ENCODE assay signal across 25 mouse cellular contexts in genomic region chr11:12445222-12445621, GRCm38 (mm10). TPM values are rescaled to one million over a fixed set of nuclear protein-coding genes. Genes with fewer than 3 reads are reported as not detected.
"Had no signal": no experiment of that assay in that cellular context is flagged by ENCODE, and none has a peak within 500 bp of the region (broad histone marks: within the 10 kb centered on the region; RNA-seq: fewer than 3 reads in every experiment).

No protein-coding gene starts in this region.

- H3K4me1 ChIP-seq: heart, embryonic 12.5 days; hindbrain, embryonic 12.5 days; intestine, embryonic 15.5 days; limb, embryonic 15.5 days; liver, embryonic 12.5 days had no signal

- H3K27me3 ChIP-seq: heart, embryonic 12.5 days; hindbrain, embryonic 12.5 days; intestine, embryonic 15.5 days; limb, embryonic 15.5 days; liver, embryonic 12.5 days had no signal

- DNase-seq: gastrocnemius, adult 2 months; gastrocnemius, postnatal 10 days; gastrocnemius, postnatal 25 days; heart, adult 2 months; heart, postnatal 10 days; heart, postnatal 4 days; kidney, adult 18-20 months; kidney, adult 8-10 months; kidney, postnatal 10 days; kidney, postnatal 25 days; kidney, postnatal 4 days had no signal

- H3K9me3 ChIP-seq: heart, embryonic 12.5 days; hindbrain, embryonic 10.5 days; hindbrain, embryonic 12.5 days; intestine, embryonic 15.5 days; limb, embryonic 15.5 days; liver, embryonic 12.5 days had no signal

- H3K36me3 ChIP-seq: heart, embryonic 12.5 days; hindbrain, embryonic 10.5 days; hindbrain, embryonic 12.5 days; intestine, embryonic 15.5 days; limb, embryonic 15.5 days; liver, embryonic 12.5 days had no signal

- H3K4me3 ChIP-seq: gastrocnemius, adult 2 months; heart, adult 2 months; heart, embryonic 12.5 days; hindbrain, embryonic 10.5 days; hindbrain, embryonic 12.5 days; intestine, embryonic 15.5 days; layer of hippocampus, adult 2 months; left cerebral cortex, adult 2 months; limb, embryonic 15.5 days; liver, embryonic 12.5 days had no signal

- ATAC-seq: forebrain, embryonic 16.5 days; inflammation-experienced regulatory T-cells, adult 6 months; intestine, embryonic 15.5 days; intestine, postnatal 0 days; liver, embryonic 12.5 days had no signal

- H3K9ac ChIP-seq: heart, embryonic 12.5 days; hindbrain, embryonic 12.5 days; hindbrain, embryonic 14.5 days; intestine, embryonic 15.5 days; limb, embryonic 15.5 days; liver, embryonic 12.5 days; liver, embryonic 14.5 days had no signal

- H3K27ac ChIP-seq: gastrocnemius, adult 2 months; heart, adult 2 months; hindbrain, embryonic 10.5 days; hindbrain, embryonic 12.5 days; hindbrain, embryonic 14.5 days; intestine, embryonic 15.5 days; layer of hippocampus, adult 2 months; left cerebral cortex, adult 2 months; limb, embryonic 15.5 days; liver, embryonic 12.5 days; liver, embryonic 14.5 days had no signal

- H3K4me2 ChIP-seq: heart, embryonic 12.5 days; hindbrain, embryonic 12.5 days; hindbrain, embryonic 14.5 days; intestine, embryonic 15.5 days; limb, embryonic 15.5 days; liver, embryonic 12.5 days had no signal

RNA-seq across cellular contexts. Expression of gene Cobl, which starts 19.5 kb away (rescaled TPM):
- total RNA-seq: granulocyte monocyte progenitor cell, adult 5-6 weeks had no signal
